Mouse (Mus musculus) CH12.LX (cell line): ENCODE results near the gene Rpl41.

Experiments used
- ELF1 ChIP-seq: IDR thresholded peaks from 2 replicates; pipeline ENCODE4 v1.6.1; 2014; ENCODE audit warnings: low read depth, mild to moderate bottlenecking, inconsistent platforms, low read length, improper control_type of control experiment
- POLR2A ChIP-seq: IDR thresholded peaks from 2 replicates; pipeline ENCODE4 v1.6.1; 2011; ENCODE audit warnings: low read depth, mild to moderate bottlenecking, improper control_type of control experiment, low read length
- ZMIZ1 ChIP-seq: IDR thresholded peaks from 2 replicates; pipeline ENCODE4 v1.6.1; 2012; ENCODE audit warnings: low read depth, mild to moderate bottlenecking, inconsistent platforms, low read length, improper control_type of control experiment
- ZNF384 ChIP-seq: IDR thresholded peaks from 2 replicates; pipeline ENCODE4 v1.6.1; 2012; ENCODE audit warnings: low read depth, low read length, improper control_type of control experiment, inconsistent platforms

DNA sequence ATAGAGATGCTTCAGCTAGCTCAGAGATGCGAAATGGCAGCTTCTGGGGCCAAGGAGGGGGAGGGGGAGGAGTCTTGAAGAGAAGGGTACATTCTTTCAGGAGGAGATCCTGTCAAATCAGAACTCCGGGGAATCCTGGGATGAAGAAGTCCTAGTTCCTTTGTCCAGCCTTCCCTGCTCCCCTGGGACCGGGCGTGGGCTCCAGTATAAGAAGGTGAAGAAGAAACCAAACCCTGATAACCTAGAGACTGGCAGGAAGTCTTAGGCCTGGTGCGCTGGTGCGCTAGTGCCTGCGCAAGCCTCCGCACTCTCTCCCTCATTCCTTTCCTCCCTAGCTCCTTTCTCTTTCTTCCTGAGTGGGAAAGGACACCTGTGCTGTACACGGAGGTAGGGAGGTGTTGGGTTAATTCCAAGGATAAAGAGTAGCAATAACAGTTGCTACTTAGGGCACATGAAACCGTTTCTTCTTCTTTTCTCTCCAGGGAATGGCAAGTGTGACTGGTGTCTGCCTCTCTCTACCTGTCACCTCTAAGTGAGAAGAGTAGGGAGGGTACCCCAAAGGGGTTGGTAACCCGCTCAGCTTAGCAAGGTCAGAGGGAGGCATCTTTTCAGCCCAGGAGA is 24.9 kb downstream of the Rpl41 start:
- no peak for TF ChIP-seq ZNF384
- no peak for TF ChIP-seq ELF1
- no peak for TF ChIP-seq POLR2A
- TF ChIP-seq ZMIZ1, result no peak
